Mouse (Mus musculus) cerebellum, adult 18-20 months (tissue): Measurements from ENCODE around the gene Unc13b.

Experiments
- DNase-seq, 2 experiments: peaks; one replicate each; pipeline ENCODE4 v3.0.0; 2021

The Unc13b gene

DNA sequence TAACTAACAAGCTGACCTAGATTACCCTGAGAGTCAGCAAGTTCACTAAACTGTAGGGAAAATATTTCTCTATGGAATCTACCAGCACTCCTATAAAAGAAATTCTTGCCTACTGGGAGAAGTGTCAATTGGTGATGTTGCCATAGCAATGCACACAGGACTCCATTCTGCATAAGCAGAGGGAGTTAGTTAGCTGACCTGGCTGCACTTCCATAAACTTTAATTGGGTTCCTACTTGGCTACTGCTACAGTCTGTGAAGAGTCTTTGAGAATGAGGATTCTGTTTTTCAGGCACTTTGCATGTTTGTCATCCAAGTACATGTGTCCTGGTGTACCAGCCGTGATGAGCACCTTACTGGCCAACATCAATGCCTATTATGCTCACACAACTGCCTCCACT is 182.0 kb downstream of the Unc13b start:
- no peak for DNase-seq

DNA sequence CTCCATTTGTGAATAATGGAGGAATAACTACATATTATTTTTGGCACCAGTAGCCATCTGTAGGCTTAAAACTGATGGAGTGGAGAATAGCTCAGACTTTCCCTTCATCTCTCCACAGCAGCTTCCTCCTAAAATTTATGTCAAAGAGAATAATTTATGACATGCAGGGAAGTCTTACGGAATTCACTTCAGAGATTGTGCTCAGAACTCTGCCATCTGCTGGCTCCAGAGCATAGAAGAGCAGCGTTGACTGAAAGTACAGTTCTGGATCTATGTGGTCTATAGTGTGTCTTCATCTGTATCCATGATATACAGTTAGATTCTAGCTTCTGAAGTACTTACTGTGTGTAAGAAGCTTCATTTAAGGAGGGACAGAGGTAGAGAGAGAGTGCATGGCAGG is 185.3 kb downstream of the Unc13b start:
- DNase-seq = no peak

DNA sequence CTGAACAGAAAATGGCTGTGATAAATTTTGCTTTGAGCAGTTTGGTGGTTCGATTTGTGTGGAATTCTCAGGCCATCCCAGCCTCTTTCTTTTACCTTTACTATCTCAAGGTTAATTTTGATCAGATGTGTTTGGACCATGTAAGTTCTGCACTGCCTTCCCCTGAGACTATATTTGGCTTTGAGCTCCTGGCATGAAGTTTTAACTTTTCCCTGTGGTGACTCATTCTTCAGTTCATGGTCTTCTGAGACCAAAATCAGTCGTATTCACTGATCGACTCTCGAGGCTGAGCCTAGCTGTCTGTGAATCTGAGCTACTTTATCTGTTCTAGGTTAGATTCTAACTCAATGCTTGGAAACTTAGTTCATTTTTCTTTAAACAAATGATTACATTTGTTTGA is 187.0 kb downstream of the Unc13b start:
- no peak for DNase-seq

DNA sequence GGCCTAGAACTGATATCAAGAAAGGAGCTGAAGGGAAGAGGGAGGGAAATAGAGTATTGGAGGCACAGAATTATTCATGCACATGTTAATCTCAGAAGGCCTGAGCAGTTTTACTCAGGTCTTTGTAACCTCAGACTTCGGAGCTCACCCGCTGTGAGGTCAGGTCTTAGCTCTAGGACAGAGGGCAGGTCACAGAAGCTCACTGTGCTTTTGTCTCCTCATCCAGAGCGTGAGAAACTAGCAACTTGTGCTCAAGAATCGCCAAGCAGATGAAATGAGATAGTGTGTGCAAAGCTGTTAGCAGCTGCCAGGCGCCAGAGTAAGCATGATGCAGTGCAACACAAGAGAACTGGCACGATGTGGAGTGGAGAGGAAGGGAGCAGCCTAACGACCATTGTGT is 189.3 kb downstream of the Unc13b start:
- no peak for DNase-seq

DNA sequence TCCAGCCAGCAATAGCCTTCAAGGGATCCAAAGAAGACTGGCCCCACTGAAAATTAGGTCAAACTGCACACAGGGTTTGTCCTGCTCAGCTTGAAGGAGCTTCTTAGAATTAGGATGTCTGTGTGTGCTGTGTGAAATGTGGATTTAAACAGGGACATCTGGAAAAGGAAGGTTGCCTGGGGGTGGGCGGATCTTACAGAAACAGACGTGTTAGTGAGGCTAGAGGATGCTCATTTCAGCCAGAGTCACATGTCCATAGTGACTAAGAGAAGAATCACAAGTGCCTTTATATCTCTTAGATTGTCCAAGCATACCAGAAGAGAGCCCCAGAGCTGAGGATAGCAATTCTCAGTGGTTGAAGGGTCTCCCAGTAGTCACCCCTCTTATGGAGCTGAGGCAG is 190.2 kb downstream of the Unc13b start:
- no peak for DNase-seq

DNA sequence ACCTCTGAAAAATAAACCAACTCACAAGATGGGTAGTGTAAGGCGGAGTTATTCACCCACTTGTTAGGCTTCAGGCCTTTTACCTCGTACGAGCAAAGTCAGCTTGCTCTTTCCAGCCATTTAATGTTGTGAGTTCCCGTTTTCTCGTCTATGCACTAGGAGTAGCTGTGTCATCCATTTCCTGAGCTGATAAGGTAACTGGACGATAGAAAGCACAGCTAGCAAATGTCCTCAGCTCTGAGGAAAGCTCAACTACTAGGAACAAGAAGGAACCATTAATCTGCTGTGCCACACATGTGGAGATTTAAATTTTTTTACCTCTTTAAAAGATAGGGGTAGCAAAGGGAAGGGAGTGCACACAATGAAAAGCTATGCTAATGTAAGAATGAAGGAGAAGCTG is 192.5 kb downstream of the Unc13b start:
- DNase-seq = no peak

DNA sequence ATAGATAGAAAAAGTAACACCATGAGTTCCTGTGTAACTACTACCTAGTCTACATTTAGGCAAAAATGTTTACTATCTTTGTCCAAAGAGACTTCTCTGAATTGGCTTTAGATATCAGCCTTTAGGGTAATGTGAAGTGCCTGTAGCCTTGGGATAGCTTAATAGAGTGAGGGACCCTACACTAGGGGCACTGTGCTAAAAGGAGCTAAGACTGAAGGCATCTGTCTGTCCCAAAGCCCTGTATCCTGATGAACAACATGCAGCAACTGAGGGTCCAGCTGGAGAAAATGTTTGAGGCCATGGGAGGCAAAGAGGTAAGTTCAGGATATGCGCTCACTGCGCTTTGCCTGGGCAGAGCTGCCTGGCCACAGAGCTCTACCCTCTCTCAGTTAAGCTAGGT is 198.3 kb downstream of the Unc13b start:
- no peak for DNase-seq

DNA sequence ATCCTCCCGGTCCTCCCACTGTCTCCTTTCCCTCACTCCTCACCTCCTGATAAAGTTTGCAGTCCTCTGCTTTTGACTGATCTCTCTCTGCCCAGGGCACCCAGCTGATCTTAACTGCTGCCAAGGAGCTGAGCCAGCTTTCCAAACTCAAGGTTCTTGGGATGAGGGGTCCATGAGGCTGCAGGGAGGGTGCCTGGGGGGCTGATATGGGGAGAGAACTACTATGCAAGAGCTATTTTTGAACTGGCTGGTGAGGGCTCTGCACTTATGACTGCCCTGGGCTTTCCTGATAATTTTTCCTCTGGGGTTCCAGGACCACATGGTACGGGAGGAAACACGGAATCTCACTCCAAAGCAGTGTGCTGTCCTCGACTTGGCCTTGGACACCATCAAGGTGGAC is 199.8 kb downstream of the Unc13b start:
- no peak for DNase-seq

DNA sequence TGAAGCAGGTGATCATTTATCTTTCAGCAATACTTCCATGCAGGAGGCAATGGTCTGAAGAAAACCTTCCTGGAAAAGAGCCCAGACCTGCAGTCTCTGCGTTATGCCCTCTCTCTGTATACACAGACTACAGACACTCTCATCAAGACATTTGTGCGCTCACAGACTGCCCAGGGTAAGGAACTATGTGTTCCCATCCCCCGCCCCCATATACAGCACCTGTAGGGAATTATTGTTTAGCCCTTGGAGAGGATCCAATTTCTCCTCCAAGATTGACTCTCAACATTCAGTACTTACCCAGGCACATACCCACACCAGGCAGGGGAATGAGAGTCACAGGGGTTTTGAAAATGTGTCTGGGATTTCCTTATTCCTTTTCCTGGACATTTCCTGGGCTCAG is 200.7 kb downstream of the Unc13b start:
- no peak for DNase-seq

DNA sequence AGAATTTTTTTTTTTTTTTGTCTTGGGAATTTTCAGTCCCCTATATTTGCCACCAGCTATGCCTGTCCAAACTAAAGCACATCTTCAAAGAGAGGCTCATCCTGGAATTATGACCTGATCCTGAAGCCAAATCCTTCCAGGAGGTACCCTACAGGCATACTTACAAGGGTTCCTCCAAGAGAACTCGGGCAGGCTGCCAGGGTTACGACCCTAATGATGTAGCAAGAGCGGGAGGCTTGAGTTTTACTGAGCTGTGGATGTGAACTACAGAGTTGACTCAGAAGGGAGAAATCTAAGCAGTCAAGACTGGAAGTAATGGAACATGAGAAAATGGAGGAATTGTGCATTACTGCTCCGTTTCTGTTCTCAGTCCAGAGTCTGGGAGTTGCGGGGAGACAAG is 201.3 kb downstream of the Unc13b start:
- DNase-seq = no peak

DNA sequence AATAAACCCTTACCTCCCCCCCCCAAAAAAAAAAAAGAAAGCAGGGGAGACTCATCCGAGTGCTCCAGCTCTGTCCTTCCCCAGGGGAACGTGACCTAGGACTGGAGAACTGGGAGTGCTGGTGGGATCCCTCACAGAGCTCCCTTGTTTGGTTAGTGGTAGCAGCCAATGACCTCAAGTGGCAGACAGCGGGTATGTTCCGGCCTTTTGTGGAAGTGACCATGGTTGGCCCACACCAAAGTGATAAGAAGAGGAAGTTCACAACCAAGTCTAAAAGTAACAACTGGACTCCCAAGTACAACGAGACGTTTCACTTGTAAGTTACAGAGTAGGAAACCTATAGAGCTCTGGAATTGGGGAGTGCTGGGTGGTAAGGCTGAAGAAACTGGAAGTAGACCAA is 204.1 kb downstream of the Unc13b start:
- DNase-seq = no peak

DNA sequence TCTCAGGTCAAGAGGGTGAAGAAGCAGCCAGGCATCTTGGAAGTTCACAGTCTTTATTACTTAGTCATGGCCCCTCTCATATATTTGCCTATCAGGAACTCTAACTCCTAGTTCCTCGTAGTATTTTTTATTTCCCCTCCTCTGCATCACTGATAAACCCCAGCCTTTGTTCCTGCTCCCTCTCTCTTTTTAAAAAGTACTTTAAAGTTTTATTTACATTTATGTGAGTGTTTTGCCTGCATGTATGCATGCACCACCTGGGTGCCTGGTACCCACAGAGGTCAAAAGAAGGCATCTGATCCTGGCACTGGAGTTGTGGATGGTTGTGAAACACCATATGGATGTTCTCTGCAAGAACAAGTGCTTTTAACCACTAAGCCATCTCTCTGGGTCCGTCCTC is 207.4 kb downstream of the Unc13b start:
- DNase-seq = no peak

DNA sequence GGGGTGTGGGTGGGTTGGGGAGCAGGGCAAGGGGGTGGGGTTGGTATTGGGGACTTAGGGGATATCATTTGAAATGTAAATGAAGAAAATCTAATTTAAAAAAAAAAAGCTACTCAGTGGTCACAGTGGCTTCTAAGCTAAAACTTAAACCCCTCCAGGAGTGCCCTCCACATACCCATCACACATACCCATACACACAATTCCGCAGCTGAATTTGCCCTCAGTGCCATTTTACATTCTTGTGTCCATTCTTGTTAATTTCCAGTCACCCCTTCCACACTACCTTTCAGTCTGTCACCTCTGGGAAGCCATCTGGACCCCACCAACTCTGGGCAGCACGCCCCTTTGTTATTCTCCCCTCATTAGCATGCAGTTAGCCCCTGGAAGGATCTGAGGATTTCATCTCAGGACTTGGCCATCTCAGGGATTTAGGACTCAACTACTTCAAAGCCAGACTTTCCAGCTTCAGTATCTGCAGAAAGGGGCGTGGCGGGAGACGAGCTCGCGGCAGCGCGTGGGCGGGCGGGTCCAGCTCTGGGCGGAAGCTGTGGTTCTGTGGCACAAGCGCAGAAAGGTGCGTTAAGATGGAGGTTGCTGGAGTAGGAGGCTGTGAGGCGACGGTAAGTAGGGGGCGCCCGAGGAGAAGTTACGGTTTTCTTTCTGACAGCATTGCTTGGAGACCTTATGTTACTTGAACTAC is 208.0 kb downstream of the Unc13b start, which contains the start of gene Atp8b5:
TSS of gene Atp8b5 (plus strand) at position 537 of the 700 bp plus-strand sequence.
- DNase-seq = peak; percentile 78 to 82

DNA sequence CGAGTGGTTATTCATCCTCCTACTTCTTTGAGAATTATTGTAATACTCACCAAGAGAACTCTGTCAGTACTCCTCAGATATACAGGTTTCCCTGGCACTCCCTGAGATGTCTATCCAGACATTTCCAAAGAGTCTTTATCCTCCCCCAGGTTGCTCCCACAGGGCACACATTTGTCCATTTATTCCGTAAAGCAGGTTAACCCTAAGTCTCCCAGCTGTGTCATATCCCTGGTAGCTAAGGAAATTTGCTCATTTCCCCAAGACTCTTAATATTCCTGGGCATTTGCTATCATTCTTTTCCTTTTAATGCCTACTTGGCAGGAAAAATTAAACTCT is 208.5 kb downstream of the Unc13b start:
- DNase-seq = no peak

DNA sequence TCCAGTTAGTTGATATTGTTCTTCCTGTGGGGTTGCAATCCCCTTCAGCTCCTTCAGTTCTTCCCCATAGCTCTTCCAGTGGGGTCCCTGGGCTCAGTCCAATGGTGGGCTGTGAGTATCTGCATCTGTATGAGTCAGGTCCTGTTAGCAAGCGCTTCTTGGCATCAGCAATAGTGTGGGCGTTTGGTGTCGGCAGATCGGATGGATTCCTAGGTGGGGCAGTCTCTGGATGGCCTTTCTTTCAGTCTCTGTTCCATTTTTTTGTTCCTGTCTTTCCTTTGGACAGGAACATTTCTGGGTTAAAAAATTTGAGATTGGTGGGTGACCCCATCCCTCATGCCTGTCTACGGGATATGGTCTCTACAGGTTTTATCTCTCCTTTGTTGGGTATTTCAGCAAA is 226.7 kb downstream of the Unc13b start:
- no peak for DNase-seq

DNA sequence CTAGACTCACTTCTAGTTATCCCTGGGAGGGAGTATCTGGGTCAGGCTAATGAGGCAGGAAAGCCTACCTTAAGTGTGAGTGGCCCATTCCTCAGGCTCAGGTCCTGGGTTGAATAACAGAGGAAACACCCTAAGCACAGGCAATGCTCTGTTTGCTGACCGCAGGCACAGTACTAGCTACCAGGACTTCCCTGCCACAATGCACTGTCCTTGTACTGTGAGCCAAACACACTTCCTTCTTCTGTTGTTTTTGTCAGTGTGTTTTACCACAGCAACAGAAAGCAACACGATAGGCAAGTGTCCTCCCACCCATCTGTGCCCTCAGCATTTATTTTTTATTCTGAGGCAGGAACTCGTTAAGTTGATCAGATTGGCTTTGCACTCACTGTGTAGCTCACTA is 228.6 kb downstream of the Unc13b start:
- no peak for DNase-seq

DNA sequence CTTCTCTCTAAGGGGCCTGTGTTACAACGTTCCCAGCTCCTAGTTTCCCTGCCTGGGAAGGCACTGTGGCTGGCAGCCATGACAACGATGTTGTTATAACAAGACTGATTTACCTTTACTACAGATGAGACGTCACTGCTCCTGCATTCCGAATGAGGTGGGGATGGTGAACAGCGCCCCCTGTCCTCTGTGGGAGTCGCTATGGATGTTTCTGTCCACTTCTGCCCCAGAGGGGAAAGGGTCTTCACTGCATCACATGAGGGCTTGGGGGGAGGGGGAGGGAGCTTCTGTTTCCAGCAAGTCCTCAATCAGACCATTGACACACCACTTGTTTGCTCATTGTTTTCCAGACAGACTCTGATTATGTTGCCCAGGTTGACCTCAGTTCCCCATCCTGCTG is 235.2 kb downstream of the Unc13b start:
- peak in 1 of 2 experiments; percentile 4 for DNase-seq

DNA sequence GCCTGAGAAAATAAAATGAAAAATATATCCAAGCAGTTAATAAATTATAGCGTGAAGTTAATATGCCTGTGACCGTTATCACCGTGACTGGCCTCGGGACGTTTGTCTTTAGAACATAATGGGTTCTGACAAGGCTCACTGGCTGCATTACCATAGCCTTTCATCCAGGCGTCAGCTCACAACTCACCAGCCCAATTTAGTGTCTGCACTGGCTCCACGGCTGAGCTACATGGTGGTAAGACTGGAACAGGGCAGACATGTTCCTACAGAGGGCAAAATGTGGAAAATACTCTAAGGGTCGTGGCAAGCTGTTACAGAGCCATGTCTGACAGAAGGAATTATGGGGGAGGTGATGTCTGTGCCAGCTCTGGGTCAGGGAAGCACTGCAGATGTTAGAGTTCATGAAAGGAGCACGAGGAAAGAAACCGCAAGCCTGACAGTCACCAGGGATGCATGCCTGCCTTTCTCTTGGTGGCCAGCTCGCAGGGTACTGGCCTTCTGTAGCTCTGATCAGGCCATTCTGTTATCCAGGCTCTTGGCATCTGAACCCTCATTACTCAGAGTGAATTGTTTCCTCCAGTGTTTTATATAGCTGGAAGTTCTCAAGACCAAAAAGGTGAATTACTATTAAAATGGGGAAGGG is 251.1 kb downstream of the Unc13b start:
- DNase-seq = no peak
